Mouse (Mus musculus) embryonic facial prominence, embryonic 10.5 days (tissue): ENCODE data around the gene Reg3d. TPM values are rescaled to one million over a fixed set of nuclear protein-coding genes. Genes with fewer than 3 reads are reported as not detected.
A peak's percentile ranks its signal among the peaks of the same experiment; 100 is the strongest.
"Not testable (repeated sequence)": the region's sequence is repeated elsewhere in the genome, so short reads cannot be mapped to it uniquely, and the experiment has no call there.

Experiments
- DNase-seq: peaks from one replicate; pipeline ENCODE4 v3.0.0-alpha.2; 2017; ENCODE audit warnings: low spot score
- H3K27ac ChIP-seq: fragments of 300-500 bp; sonication (generic); replicated peaks from 2 replicates; pipeline ENCODE4 v1.5.1; 2016; ENCODE audit warnings: mild to moderate bottlenecking
- H3K27me3 ChIP-seq: fragments of 300-500 bp; sonication (generic); replicated peaks from 2 replicates; pipeline ENCODE4 v1.6.1; 2016; ENCODE audit warnings: low read depth, mild to moderate bottlenecking; ENCODE audit not compliant: poor library complexity, severe bottlenecking
- H3K36me3 ChIP-seq: fragments of 300-500 bp; sonication (generic); replicated peaks from 2 replicates; pipeline ENCODE4 v1.6.1; 2016; ENCODE audit warnings: mild to moderate bottlenecking, moderate library complexity
- H3K4me1 ChIP-seq: fragments of 300-500 bp; sonication (generic); 2 replicates; pipeline ENCODE4 v1.6.1; 2016
- H3K4me3 ChIP-seq: fragments of 300-500 bp; sonication (generic); 2 replicates; pipeline ENCODE4 v1.5.1; 2016; ENCODE audit warnings: mild to moderate bottlenecking, moderate library complexity
- H3K9me3 ChIP-seq: fragments of 300-500 bp; sonication (generic); 2 replicates; pipeline ENCODE4 v1.6.1; 2016; ENCODE audit warnings: mild to moderate bottlenecking
- WGBS: fragments of 180-500 bp; shearing (Covaris S2); methylation state at CpG from one replicate; pipeline ENCODE4 v1.1.7; 2016; 5-methylcytosine and 5-hydroxymethylcytosine counted together
- polyA plus RNA-seq: library from polyadenylated mRNA; unstranded; fragments of >200 nt; fragmentation: Nextera tagmentation; extraction: Ambion mirVana; gene quantifications from 2 replicates; pipeline ENCODE4 v1.2.1, GENCODE M21; 2016

Gene Reg3d
- not detected in 2 replicates for polyA plus RNA-seq

GRCm38 (mm10) chr6:78378765-78379164 is at the start of gene Reg3d:
TSS of gene Reg3d (minus strand) at chr6:78378865.
- Histone ChIP-seq H3K4me1 (no peaks in the 10 kb centered on the region), H3K27me3 (no peaks in the 10 kb centered on the region), H3K27ac (no peak within 1 kb of the TSS), H3K9me3 (no peaks in the 10 kb centered on the region), H3K36me3 (no peaks in the 10 kb centered on the region), H3K4me3 (no peak within 1 kb of the TSS)
- WGBS, result 76% methylated on average over 2 of the region's 2 CpGs
- DNase-seq, result no peak

GRCm38 (mm10) chr6:78425497-78425896 is 46.8 kb upstream of the Reg3d start:
- no peak overlapping the region for H3K27ac ChIP-seq
- 85% methylated on average over 3 of the region's 3 CpGs for WGBS
- H3K4me3 ChIP-seq, result no peak overlapping the region
- no peaks in the 10 kb centered on the region for H3K27me3 ChIP-seq
- H3K9me3 ChIP-seq, result no peaks in the 10 kb centered on the region
- no peaks in the 10 kb centered on the region for H3K4me1 ChIP-seq
- H3K36me3 ChIP-seq, result no peaks in the 10 kb centered on the region
- no peak for DNase-seq

- not testable (repeated sequence) for DNase-seq, H3K27me3 ChIP-seq, H3K4me3 ChIP-seq, H3K27ac ChIP-seq, H3K4me1 ChIP-seq, H3K9me3 ChIP-seq, H3K36me3 ChIP-seq
Measured at GRCm38 (mm10) chr6:78422411-78422810, 43.7 kb upstream of the Reg3d start, which contains the start of gene Reg1. TSS of gene Reg1 (plus strand) at chr6:78422711.

- over 99% methylated on average over 5 of the region's 17 CpGs for WGBS
- H3K4me1 ChIP-seq, H3K36me3 ChIP-seq, H3K27me3 ChIP-seq, H3K4me3 ChIP-seq, H3K9me3 ChIP-seq, H3K27ac ChIP-seq, DNase-seq: not testable (repeated sequence)
Measured at GRCm38 (mm10) chr6:78395323-78395722, 16.7 kb upstream of the Reg3d start, which contains the start of gene Reg2. TSS of gene Reg2 (plus strand) at chr6:78395623.

- H3K27ac ChIP-seq, result no peak overlapping the region
- no peaks in the 10 kb centered on the region for H3K4me1 ChIP-seq
- DNase-seq, result no peak
- H3K9me3 ChIP-seq, result no peaks in the 10 kb centered on the region
- no peak overlapping the region for H3K4me3 ChIP-seq
- H3K27me3 ChIP-seq, result no peaks in the 10 kb centered on the region
- 89% methylated on average over 3 of the region's 3 CpGs for WGBS
- no peaks in the 10 kb centered on the region for H3K36me3 ChIP-seq
Measured at GRCm38 (mm10) chr6:78385609-78386008, 6.9 kb upstream of the Reg3d start.

GRCm38 (mm10) chr6:78380409-78380808 is 1.7 kb upstream of the Reg3d start, which contains the start of gene Reg3a:
TSS of gene Reg3a (plus strand) at chr6:78380709.
- Histone ChIP-seq H3K9me3 (no peaks in the 10 kb centered on the region), H3K4me3 (no peak within 1 kb of the TSS), H3K27ac (no peak within 1 kb of the TSS), H3K27me3 (no peaks in the 10 kb centered on the region), H3K36me3 (no peaks in the 10 kb centered on the region), H3K4me1 (no peaks in the 10 kb centered on the region)
- no peak for DNase-seq

GRCm38 (mm10) chr6:78370357-78370756 is 8.3 kb downstream of the Reg3d start, which contains the start of gene Reg3b:
TSS of gene Reg3b (plus strand) at chr6:78370657.
- Histone ChIP-seq H3K4me3 (no peak within 1 kb of the TSS), H3K36me3 (no peaks in the 10 kb centered on the region), H3K27ac (no peak within 1 kb of the TSS), H3K4me1 (no peaks in the 10 kb centered on the region), H3K27me3 (no peaks in the 10 kb centered on the region), H3K9me3 (no peaks in the 10 kb centered on the region)
- DNase-seq, result no peak
- 92% methylated on average over 2 of the region's 2 CpGs for WGBS

GRCm38 (mm10) chr6:78361971-78362563 is 16.6 kb downstream of the Reg3d start:
- no peaks in the 10 kb centered on the region for H3K4me1 ChIP-seq
- no peak for DNase-seq
- WGBS, result 71% methylated on average over 2 of the region's 2 CpGs
- H3K9me3 ChIP-seq, result no peaks in the 10 kb centered on the region
- no peak overlapping the region for H3K27ac ChIP-seq
- H3K36me3 ChIP-seq, result no peaks in the 10 kb centered on the region
- no peak overlapping the region for H3K4me3 ChIP-seq
- H3K27me3 ChIP-seq, result no peaks in the 10 kb centered on the region

- H3K27ac ChIP-seq, result no peak overlapping the region
- H3K9me3 ChIP-seq, result no peaks in the 10 kb centered on the region
- H3K4me1 ChIP-seq, result no peaks in the 10 kb centered on the region
- H3K36me3 ChIP-seq, result no peaks in the 10 kb centered on the region
- WGBS, result 92% methylated on average over 2 of the region's 2 CpGs
- no peaks in the 10 kb centered on the region for H3K27me3 ChIP-seq
- H3K4me3 ChIP-seq, result no peak overlapping the region
- no peak for DNase-seq
Measured at GRCm38 (mm10) chr6:78341689-78342088, 37.0 kb downstream of the Reg3d start.

- Histone ChIP-seq H3K9me3 (no peaks in the 10 kb centered on the region), H3K27me3 (no peaks in the 10 kb centered on the region), H3K36me3 (no peaks in the 10 kb centered on the region), H3K4me1 (no peaks in the 10 kb centered on the region), H3K27ac (no peak overlapping the region), H3K4me3 (no peak overlapping the region)
- DNase-seq, result no peak
Measured at GRCm38 (mm10) chr6:78340296-78340695, 38.4 kb downstream of the Reg3d start.

- peak; percentile 9 for DNase-seq
- Histone ChIP-seq H3K27ac (no peak overlapping the region), H3K4me1 (peaks cover 3% of the 10 kb centered on the region; the same call in 1 of the 2 replicates), H3K9me3 (no peaks in the 10 kb centered on the region), H3K27me3 (no peaks in the 10 kb centered on the region), H3K36me3 (no peaks in the 10 kb centered on the region), H3K4me3 (no peak overlapping the region)
- 44% methylated on average over 7 of the region's 7 CpGs for WGBS
Measured at GRCm38 (mm10) chr6:78331919-78332569, 46.6 kb downstream of the Reg3d start.

- H3K27ac ChIP-seq, result no peak overlapping the region
- peaks cover 3% of the 10 kb centered on the region; the same call in 1 of the 2 replicates for H3K4me1 ChIP-seq
- no peaks in the 10 kb centered on the region for H3K9me3 ChIP-seq
- no peaks in the 10 kb centered on the region for H3K36me3 ChIP-seq
- no peaks in the 10 kb centered on the region for H3K27me3 ChIP-seq
- DNase-seq, result peak; percentile 8
- H3K4me3 ChIP-seq, result no peak overlapping the region
- 29% methylated on average over 2 of the region's 2 CpGs for WGBS
Measured at GRCm38 (mm10) chr6:78329166-78329565, 49.5 kb downstream of the Reg3d start.

GRCm38 (mm10) chr6:78327798-78328197 is 50.9 kb downstream of the Reg3d start:
- Histone ChIP-seq H3K4me1 (peaks cover 3% of the 10 kb centered on the region; the same call in 1 of the 2 replicates), H3K36me3 (no peaks in the 10 kb centered on the region), H3K4me3 (no peak overlapping the region), H3K9me3 (no peaks in the 10 kb centered on the region), H3K27ac (no peak overlapping the region), H3K27me3 (no peaks in the 10 kb centered on the region)
- DNase-seq, result no peak
